Mouse (Mus musculus): ENCODE results near the gene Trappc6b.
"Not testable (repeated sequence)": the region's sequence is repeated elsewhere in the genome, so short reads cannot be mapped to it uniquely, and the experiment has no call there.

DNA sequence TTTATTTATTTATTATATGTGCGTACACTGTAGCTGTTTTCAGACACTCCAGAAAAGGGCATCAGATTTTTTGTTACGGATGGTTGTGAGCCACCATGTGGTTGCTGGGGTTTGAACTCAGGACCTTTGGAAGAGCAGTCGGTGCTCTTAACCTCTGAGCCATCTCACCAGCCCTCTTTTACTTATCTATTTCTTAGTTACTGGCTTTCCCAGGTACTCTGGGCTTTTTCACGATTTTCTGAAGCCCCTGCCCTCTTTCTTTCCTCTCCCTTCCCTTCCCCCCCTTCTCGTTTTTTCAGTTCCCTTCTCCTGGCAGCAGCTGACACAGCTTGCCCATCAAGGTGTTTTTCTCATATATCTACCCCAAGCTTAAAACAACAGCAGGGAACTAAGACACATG is 3.0 kb downstream of the Trappc6b start:
- not testable (repeated sequence) for TF ChIP-seq CTCF (IDR thresholded peaks at IDR 0.05; ENCODE audit: borderline replicate concordance, control insufficient read depth, extremely low read depth, insufficient read depth, low read length, poor library complexity); POLR2A (IDR thresholded peaks at IDR 0.05; ENCODE audit: control insufficient read depth, extremely low read depth, insufficient read depth, low read length, poor library complexity)

Data from thymus, adult 2 months (tissue).